Mouse (Mus musculus) limb, embryonic 12.5 days (tissue): ENCODE results near the gene Mob2. TPM values are rescaled to one million over a fixed set of nuclear protein-coding genes. Genes with fewer than 3 reads are reported as not detected.

Source experiments
- ATAC-seq: fragments of 200-750 bp; cut with Nextera tagmentation; 2 replicates; pipeline ENCODE4 v1.8.0; 2017; ENCODE audit warnings: low read depth, moderate TSS enrichment; ENCODE audit not compliant: insufficient number of reproducible peaks, insufficient read depth, low FRiP score, low TSS enrichment
- H3K27ac ChIP-seq: fragments of 300-500 bp; sonication (generic); 2 replicates; pipeline ENCODE4 v1.5.1; 2016; ENCODE audit warnings: mild to moderate bottlenecking, moderate library complexity
- H3K27me3 ChIP-seq: fragments of 300-500 bp; sonication (generic); 2 replicates; pipeline ENCODE4 v1.6.1; 2016; ENCODE audit warnings: mild to moderate bottlenecking, moderate library complexity
- H3K36me3 ChIP-seq: fragments of 300-500 bp; sonication (generic); 2 replicates; pipeline ENCODE4 v1.6.1; 2016; ENCODE audit warnings: mild to moderate bottlenecking, moderate library complexity
- H3K4me1 ChIP-seq: fragments of 300-500 bp; sonication (generic); replicated peaks from 2 replicates; pipeline ENCODE4 v1.6.1; 2016
- H3K4me2 ChIP-seq: fragments of 300-500 bp; sonication (generic); 2 replicates; pipeline ENCODE4 v1.6.1; 2016; ENCODE audit warnings: mild to moderate bottlenecking, moderate library complexity
- H3K4me3 ChIP-seq: fragments of 300-500 bp; sonication (generic); replicated peaks from 2 replicates; pipeline ENCODE4 v1.5.1; 2016; ENCODE audit warnings: mild to moderate bottlenecking
- H3K9ac ChIP-seq: fragments of 300-500 bp; sonication (generic); replicated peaks from 2 replicates; pipeline ENCODE4 v1.6.1; 2016; ENCODE audit warnings: mild to moderate bottlenecking, moderate library complexity
- H3K9me3 ChIP-seq: fragments of 300-500 bp; sonication (generic); 2 replicates; pipeline ENCODE4 v1.6.1; 2016; ENCODE audit warnings: mild to moderate bottlenecking, moderate library complexity
- WGBS: fragments of 180-500 bp; shearing (Covaris S2); methylation state at CpG from one replicate; pipeline ENCODE4 v1.1.7; 2016; 5-methylcytosine and 5-hydroxymethylcytosine counted together
- polyA plus RNA-seq: library from polyadenylated mRNA; unstranded; fragments of >200 nt; fragmentation: Nextera tagmentation; extraction: Ambion mirVana; gene quantifications from 2 replicates; pipeline ENCODE4 v1.2.1, GENCODE M21; 2016

Gene Mob2
- polyA plus RNA-seq, 1 experiment from 2014 or later = 62.2 TPM

- Histone ChIP-seq H3K4me2 (no peak overlapping the region), H3K4me1 (peaks cover 5% of the 10 kb centered on the region), H3K36me3 (no peaks in the 10 kb centered on the region), H3K4me3 (no peak overlapping the region), H3K27me3 (peaks cover 71% of the 10 kb centered on the region), H3K27ac (no peak overlapping the region), H3K9ac (no peak overlapping the region), H3K9me3 (no peaks in the 10 kb centered on the region)
- 77% methylated on average over 3 of the region's 3 CpGs for WGBS
- ATAC-seq = no peak
Measured at GRCm38 (mm10) chr7:142077138-142077537, 16.3 kb upstream of the Mob2 start.

DNA sequence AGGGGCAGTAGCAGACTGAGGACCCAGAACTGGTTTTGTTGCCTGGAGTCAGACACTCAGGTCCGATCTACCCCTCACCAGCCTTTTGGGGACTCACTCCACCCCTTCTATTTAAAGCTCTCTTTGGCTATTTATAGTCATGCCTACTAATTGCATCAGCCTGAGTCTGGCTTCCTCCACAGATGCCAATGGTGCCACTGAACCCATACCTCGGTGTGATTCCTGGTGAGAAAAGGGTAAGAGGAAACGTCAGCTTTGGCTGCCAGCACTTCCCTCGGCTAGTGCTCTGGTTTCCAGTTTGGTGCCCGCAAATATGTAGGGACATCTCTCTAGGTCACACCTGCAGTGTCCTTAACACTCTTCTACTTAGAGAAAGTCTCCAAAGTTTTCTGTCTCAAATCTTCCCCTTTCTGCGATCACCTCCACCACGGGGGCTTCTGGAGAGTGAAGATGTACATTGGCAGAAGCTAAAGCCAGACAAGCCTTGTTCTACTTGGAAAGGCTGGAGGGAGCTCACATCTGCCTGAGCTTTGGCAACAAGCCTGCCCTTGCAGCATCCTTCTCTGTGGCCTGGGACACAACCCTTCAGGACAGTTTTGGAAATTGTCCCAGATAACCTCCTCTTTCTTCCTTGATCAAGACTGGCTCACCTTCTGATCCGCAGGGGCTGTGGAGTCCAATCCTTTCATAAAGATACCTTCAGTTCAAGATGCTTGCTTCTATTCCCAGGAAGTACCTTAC, 13.5 kb upstream of the Mob2 start:
- Histone ChIP-seq H3K4me2 (no peak overlapping the region), H3K27me3 (peaks cover 57% of the 10 kb centered on the region), H3K4me3 (no peak overlapping the region), H3K4me1 (no peaks in the 10 kb centered on the region), H3K27ac (no peak overlapping the region), H3K36me3 (no peaks in the 10 kb centered on the region), H3K9me3 (no peaks in the 10 kb centered on the region), H3K9ac (no peak overlapping the region)
- 70% methylated on average over 8 of the region's 8 CpGs for WGBS
- no peak for ATAC-seq

- ATAC-seq = no peak
- no peaks in the 10 kb centered on the region for H3K9me3 ChIP-seq
- no peak overlapping the region for H3K4me2 ChIP-seq
- peaks cover 47% of the 10 kb centered on the region for H3K27me3 ChIP-seq
- no peak overlapping the region for H3K4me3 ChIP-seq
- H3K9ac ChIP-seq = no peak overlapping the region
- no peak overlapping the region for H3K27ac ChIP-seq
- no peaks in the 10 kb centered on the region for H3K4me1 ChIP-seq
- H3K36me3 ChIP-seq = no peaks in the 10 kb centered on the region
Measured at GRCm38 (mm10) chr7:142071717-142072116, 10.9 kb upstream of the Mob2 start.

- peaks cover 47% of the 10 kb centered on the region for H3K27me3 ChIP-seq
- no peak overlapping the region for H3K4me3 ChIP-seq
- H3K4me1 ChIP-seq = no peaks in the 10 kb centered on the region
- H3K9ac ChIP-seq = no peak overlapping the region
- 7% methylated on average over 9 of the region's 10 CpGs for WGBS
- ATAC-seq = no peak
- no peak overlapping the region for H3K27ac ChIP-seq
- H3K4me2 ChIP-seq = peak overlapping the region; percentile 33
- H3K36me3 ChIP-seq = no peaks in the 10 kb centered on the region
- H3K9me3 ChIP-seq = no peaks in the 10 kb centered on the region
Measured at GRCm38 (mm10) chr7:142071212-142071578, 10.3 kb upstream of the Mob2 start.

- no peak for ATAC-seq
- H3K4me2 ChIP-seq = peak overlapping the region; percentile 33
- H3K9me3 ChIP-seq = no peaks in the 10 kb centered on the region
- H3K4me3 ChIP-seq = no peak overlapping the region
- no peak overlapping the region for H3K27ac ChIP-seq
- H3K27me3 ChIP-seq = peaks cover 45% of the 10 kb centered on the region
- no peaks in the 10 kb centered on the region for H3K4me1 ChIP-seq
- no peaks in the 10 kb centered on the region for H3K36me3 ChIP-seq
- H3K9ac ChIP-seq = no peak overlapping the region
- 16% methylated on average over 13 of the region's 13 CpGs for WGBS
Measured at GRCm38 (mm10) chr7:142070458-142071211, 9.8 kb upstream of the Mob2 start.

DNA sequence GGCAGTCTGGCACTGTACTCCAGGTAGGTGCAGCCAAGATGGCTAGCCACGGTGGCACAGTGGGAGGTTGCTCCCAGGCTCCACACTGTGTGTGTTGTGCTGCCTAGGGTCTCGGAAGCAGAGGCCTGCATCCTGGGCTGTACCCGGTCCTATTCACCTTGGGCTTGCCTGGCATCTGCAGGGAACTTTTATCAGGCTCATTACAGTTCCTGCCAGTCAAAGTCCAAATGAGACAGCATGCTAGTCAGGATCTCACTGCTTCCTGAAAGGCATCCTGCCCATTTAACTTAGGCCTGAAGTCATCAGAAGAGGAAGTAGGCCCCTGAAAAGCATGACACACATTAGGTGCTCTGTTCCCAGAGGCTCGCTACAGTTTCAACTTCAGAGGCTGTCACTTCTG, 7.6 kb upstream of the Mob2 start:
- H3K9ac ChIP-seq = no peak overlapping the region
- H3K27me3 ChIP-seq = peaks cover 29% of the 10 kb centered on the region
- no peaks in the 10 kb centered on the region for H3K36me3 ChIP-seq
- no peak overlapping the region for H3K27ac ChIP-seq
- no peaks in the 10 kb centered on the region for H3K4me1 ChIP-seq
- H3K4me3 ChIP-seq = no peak overlapping the region
- H3K9me3 ChIP-seq = no peaks in the 10 kb centered on the region
- WGBS = 66% methylated on average over 4 of the region's 4 CpGs
- no peak overlapping the region for H3K4me2 ChIP-seq
- ATAC-seq = no peak

- Histone ChIP-seq H3K27ac (peak overlapping the region; percentile 73), H3K36me3 (peaks cover 14% of the 10 kb centered on the region; the same call in 1 of the 2 replicates), H3K4me2 (peak overlapping the region; percentile 94), H3K4me1 (peaks cover 22% of the 10 kb centered on the region), H3K9me3 (no peaks in the 10 kb centered on the region), H3K9ac (peak overlapping the region; percentile 93), H3K27me3 (no peaks in the 10 kb centered on the region), H3K4me3 (peak overlapping the region; percentile 93)
- no peak for ATAC-seq
- WGBS = 1% methylated on average over 66 of the region's 66 CpGs
Measured at GRCm38 (mm10) chr7:142060185-142060930, 507 bp downstream of the Mob2 start.

- H3K9me3 ChIP-seq = no peaks in the 10 kb centered on the region
- no peak overlapping the region for H3K9ac ChIP-seq
- H3K27ac ChIP-seq = no peak overlapping the region
- H3K36me3 ChIP-seq = peaks cover 21% of the 10 kb centered on the region; the same call in 1 of the 2 replicates
- 73% methylated on average over 2 of the region's 2 CpGs for WGBS
- no peak overlapping the region for H3K4me3 ChIP-seq
- peak overlapping the region; percentile 94; the same call in 1 of the 2 replicates for H3K4me2 ChIP-seq
- H3K4me1 ChIP-seq = peaks cover 22% of the 10 kb centered on the region
- ATAC-seq = no peak
- no peaks in the 10 kb centered on the region for H3K27me3 ChIP-seq
Measured at GRCm38 (mm10) chr7:142059024-142059423, 1.8 kb downstream of the Mob2 start.

- H3K9ac ChIP-seq = no peak overlapping the region
- H3K27me3 ChIP-seq = no peaks in the 10 kb centered on the region
- no peak for ATAC-seq
- H3K36me3 ChIP-seq = peaks cover 23% of the 10 kb centered on the region; the same call in 1 of the 2 replicates
- no peaks in the 10 kb centered on the region for H3K9me3 ChIP-seq
- no peak overlapping the region for H3K4me2 ChIP-seq
- H3K4me1 ChIP-seq = peaks cover 22% of the 10 kb centered on the region
- H3K4me3 ChIP-seq = no peak overlapping the region
- WGBS = 95% methylated on average over 1 of the region's 1 CpGs
- no peak overlapping the region for H3K27ac ChIP-seq
Measured at GRCm38 (mm10) chr7:142057121-142057520, 3.7 kb downstream of the Mob2 start.

DNA sequence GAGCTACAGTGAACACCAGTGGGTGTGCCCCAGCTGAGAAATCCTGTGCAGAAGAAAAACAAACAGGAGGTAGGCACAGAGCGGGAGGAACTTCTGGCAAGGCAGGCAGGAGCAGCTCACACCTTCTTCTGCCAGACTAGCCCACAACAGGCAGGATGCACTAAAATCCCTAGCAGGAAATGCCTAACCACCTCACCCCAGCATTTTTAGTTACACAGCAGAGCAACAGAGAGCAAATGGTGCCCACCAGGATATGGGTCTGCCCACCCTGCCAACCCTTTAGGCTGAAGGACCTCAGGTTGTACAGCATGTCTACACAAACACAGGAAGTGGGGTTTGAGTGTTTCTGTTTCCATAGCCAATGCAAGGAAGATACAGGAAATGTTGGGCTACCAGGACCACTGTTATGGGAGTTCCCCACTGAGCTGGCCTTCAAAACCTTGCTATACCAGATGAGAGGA, 4.2 kb downstream of the Mob2 start:
- H3K4me3 ChIP-seq = no peak overlapping the region
- H3K4me1 ChIP-seq = peaks cover 21% of the 10 kb centered on the region
- ATAC-seq = no peak
- no peak overlapping the region; the same call in 1 of the 2 replicates for H3K9ac ChIP-seq
- H3K36me3 ChIP-seq = peaks cover 23% of the 10 kb centered on the region; the same call in 1 of the 2 replicates
- no peaks in the 10 kb centered on the region for H3K9me3 ChIP-seq
- no peaks in the 10 kb centered on the region for H3K27me3 ChIP-seq
- no peak overlapping the region for H3K4me2 ChIP-seq
- 82% methylated on average over 1 of the region's 1 CpGs for WGBS
- no peak overlapping the region for H3K27ac ChIP-seq

- H3K9me3 ChIP-seq = no peaks in the 10 kb centered on the region
- no peak overlapping the region for H3K4me3 ChIP-seq
- WGBS = 85% methylated on average over 3 of the region's 3 CpGs
- peaks cover 26% of the 10 kb centered on the region; the same call in 1 of the 2 replicates for H3K36me3 ChIP-seq
- H3K4me1 ChIP-seq = peaks cover 16% of the 10 kb centered on the region
- H3K4me2 ChIP-seq = no peak overlapping the region
- H3K9ac ChIP-seq = no peak overlapping the region
- H3K27ac ChIP-seq = no peak overlapping the region
- ATAC-seq = no peak
- no peaks in the 10 kb centered on the region for H3K27me3 ChIP-seq
Measured at GRCm38 (mm10) chr7:142055431-142055830, 5.4 kb downstream of the Mob2 start.
